Mouse (Mus musculus) heart, adult 8-10 months (tissue): ENCODE measurements at regions not wholly inside any gene's neighbourhood (a gene's known extent, or its start where the extent isn't known, plus 50 kb on each side); places are given as distances from the start of the nearest gene placed in this dataset. TPM values are rescaled to one million over a fixed set of nuclear protein-coding genes. Genes with fewer than 3 reads are reported as not detected.

Source experiments
- DNase-seq: peaks from one replicate; pipeline ENCODE4 v3.0.0; 2022; ENCODE audit warnings: low spot score
- microRNA-seq: library from miRNA; unstranded; fragments of <30 nt; microRNA quantifications from one replicate; pipeline ENCODE4 v1.2.0, GENCODE M21; 2022

DNA sequence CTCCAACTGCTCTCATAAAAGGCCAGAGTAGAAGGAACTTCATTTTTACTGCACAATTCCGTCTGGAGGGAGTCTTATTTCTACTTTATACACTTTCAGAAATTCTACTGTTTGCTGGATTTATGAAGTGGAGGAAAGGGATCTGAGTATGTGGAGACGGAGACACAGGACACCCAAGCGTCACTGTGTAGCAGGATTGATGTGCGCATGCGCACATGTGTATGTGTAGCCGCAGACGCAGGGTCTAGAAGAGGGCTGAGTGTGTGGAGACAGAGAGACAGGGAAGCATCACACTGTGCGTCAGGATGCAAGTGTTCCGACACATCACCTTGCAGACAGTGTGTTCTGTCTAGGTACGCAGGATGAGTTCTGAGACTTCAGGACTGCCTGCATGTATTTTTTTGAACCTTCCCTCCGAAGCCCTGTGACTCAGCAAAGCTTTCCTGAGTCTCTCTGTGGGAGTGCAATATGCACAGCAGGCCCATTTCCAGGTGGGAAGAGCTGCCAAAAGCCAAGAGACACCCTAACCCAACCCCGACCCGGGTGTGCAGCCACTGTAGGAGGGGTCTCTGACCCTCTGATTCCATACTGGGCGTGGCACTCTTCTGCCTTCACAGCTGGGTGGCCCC is 67.1 kb upstream of the Fam19a5 start:
- no peak for DNase-seq

DNA sequence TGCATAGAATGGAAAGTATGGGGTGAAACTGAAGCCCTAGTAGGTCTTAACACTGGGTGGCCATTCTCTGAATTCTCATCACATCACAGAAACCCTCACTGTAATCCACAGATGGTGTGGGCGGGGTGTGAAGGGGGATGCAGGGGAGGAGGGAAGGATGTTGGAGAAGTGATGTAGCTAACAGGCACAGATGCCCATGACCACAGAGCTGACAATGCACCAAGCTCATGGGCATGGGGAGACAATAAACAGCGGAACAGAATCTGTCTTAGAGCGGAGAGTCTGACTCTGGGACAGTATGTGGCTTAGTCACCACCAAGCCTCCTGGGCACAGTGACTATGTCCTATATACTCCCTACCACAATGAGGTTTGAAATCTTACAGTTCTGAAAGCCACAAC is 63.3 kb upstream of the Fam19a5 start:
- DNase-seq, result no peak

Small RNA genes in the stretch of these regions (microRNA-seq; reads per million reads assigned to microRNA genes)
- gene Gm23416, result not detected
